Mouse (Mus musculus) cerebellum, adult 9-11 months (tissue): ENCODE results near the gene 6330409D20Rik.

Experiments used
- DNase-seq: peaks from one replicate; pipeline ENCODE4 v3.0.0; 2022

6330409D20Rik gene

GRCm38 (mm10) chr2:32752181-32752580 is 11.4 kb upstream of the 6330409D20Rik start:
- no peak for DNase-seq

DNA sequence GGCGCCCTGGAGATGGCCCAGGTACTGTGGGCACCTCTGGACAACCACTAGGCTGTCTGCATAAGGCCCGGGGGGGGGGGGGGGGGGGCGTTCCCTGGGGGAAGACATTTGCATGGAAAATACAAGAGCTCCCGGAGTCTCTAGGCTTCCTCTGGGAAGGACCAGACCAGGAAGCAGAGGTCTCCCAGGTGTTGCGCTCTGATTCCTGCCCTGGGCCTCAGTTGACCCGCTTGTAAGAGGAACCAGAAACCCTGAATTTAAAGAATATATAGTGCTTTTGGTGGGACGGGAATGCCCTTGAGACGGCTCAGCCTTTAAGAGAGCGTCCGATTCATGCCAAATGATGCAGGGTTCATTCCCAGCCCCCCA is 10.8 kb upstream of the 6330409D20Rik start:
- no peak for DNase-seq

GRCm38 (mm10) chr2:32750887-32751664 is 10.3 kb upstream of the 6330409D20Rik start:
- no peak for DNase-seq

- no peak for DNase-seq
Observed at GRCm38 (mm10) chr2:32750199-32750598, 9.4 kb upstream of the 6330409D20Rik start.

DNA sequence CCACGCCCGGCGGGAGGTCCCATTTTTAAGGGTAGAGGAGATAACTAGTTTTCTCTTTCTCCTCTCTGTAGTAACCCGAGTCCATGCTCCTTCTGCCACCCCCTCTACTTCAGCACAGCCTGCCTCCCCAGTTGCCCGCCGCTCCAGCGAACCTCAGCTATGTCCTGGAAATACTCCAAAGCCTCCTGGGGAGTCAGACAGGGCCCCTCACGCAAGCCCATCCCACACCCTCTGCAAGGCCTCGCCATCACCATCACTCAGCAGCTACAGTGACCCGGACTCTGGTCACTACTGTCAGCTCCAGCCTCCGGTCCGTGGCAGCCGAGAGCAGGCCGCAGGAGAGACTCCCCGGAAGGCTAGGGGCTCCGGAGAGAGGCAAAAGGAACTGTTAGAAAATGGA is 8.3 kb upstream of the 6330409D20Rik start:
- DNase-seq: no peak

DNA sequence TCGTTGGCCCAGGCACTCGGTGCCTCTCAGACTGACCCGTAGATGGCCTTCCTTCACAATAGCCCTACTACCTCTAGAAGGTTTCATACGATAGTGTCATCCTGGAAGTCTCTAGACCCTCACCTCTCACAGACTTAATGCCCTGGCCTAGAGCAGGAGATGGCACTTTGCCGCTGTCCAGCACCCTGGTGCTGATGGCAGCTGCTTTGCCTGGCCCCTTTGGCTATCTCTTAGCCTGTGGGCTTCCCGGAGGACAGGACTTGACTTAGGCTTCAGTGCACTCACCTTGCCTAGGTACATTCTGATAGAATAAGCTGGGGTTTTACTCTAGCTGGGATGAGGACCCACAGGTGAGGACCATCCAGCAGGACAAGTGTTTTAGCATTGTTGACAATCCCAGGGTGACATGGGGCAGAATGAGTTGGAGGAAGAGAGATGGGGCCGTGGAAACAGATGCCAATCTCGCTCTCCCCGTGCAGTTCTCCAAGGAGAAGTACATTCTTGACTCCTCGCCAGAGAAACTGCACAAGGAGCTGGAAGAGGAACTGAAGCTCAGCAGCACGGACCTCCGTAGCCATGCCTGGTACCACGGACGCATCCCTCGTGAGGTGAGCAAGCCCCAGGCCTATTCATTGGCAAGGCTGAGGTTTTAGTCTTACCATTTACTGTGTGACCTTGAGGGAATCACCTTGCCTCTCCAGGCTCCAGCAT is 3.6 kb upstream of the 6330409D20Rik start:
- DNase-seq: peak; percentile 40

DNA sequence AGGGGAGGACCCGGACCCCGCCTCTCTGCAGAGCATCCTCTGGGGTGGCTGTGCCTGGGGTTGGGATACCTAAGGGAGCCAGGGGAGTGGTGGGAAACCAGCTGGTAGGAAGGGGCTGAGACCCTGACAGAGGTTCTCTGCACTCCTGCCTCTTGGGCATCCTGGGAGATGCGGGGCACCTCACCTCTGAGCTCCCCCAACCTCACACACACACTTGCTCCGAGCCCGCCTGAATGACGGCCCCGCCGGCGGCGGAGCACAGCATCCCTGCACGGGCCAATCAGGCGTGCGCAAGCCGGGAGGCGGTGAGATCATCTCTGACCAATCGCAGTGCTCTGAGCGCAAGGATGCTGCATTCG is 1.3 kb upstream of the 6330409D20Rik start:
- peak; percentile 93 for DNase-seq

DNA sequence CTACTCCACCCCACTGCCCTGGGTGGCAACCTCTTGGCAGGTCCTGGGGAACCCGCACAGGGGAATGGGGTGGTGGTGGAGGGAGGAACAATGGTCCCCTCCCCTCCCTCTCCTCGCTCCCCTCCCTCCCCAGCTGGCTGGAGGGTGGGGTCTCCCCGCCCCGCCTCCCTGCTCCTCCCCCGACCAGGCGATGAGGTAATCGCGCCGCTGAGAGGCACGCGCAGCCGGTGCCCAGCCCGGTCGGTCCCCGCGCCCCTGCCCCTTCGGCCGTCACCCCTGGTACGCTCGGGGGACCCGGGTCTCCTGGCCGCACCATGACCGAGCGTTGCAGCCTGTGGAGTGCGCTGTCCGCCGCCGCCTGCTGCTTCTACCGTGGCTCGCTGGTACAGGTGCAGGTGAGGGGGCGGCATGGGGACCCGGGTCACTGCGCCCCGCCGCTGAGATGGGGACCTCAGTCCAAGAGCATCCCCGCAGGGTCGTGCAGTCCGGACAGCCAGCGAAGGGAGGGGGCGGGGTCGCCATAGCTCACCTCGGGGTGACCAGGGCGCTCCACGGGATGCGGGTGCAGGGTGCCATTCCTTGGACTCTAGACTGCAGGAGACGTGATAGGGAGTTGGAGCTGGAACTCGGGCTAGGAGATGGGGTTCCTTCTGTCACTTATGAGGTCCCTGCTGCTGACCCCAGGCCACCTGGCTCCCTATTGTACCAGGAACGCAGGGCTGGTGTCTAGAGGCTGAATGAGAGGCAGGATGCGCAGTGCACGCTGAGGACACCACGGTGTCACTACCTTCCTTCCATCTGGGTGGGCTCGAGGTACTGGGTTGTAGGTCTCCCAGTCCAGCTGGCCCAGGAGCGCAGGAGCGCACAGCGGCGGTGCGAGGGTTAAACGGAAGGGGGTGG is 707 bp upstream of the 6330409D20Rik start:
- DNase-seq: peak; percentile 83

DNA sequence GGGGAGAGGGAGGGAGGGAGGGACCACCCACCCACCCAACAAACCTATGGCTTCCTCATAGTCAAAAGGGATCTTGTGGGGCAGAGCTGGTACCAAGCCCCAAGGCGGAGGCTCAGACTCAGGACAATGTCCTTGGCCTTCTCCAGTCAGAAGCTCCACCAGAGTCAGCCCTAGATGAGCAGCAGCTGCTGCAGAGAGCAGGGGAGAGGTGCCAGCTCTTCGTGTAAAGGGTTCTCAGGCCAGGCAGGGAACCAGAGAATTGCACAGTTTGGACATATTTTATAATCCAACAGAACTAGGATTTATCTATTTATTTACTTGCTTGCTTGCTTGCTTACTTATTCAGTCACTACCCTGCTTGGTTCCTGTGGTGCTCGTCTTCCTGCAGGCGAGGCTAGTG is 1.5 kb downstream of the 6330409D20Rik start:
- DNase-seq: no peak

DNA sequence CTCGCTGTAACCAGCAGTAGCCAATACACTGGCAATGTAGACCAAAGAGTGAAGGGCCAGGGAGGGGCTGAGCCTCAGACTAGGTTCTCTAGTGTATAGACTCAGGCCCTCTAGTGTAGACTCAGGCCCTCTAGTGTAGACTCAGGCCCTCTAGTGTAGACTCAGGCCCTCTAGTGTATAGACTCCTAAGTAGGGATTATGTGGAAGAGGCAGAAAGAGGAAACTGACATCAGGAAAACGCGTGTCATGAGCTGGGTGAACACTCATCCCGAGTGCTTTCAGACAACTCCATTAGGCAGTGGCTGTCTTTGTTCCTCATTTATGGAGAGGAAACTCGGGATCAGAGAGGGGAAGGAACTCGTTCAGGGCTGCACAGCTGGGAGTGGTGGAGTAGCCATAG is 3.8 kb downstream of the 6330409D20Rik start:
- no peak for DNase-seq

DNA sequence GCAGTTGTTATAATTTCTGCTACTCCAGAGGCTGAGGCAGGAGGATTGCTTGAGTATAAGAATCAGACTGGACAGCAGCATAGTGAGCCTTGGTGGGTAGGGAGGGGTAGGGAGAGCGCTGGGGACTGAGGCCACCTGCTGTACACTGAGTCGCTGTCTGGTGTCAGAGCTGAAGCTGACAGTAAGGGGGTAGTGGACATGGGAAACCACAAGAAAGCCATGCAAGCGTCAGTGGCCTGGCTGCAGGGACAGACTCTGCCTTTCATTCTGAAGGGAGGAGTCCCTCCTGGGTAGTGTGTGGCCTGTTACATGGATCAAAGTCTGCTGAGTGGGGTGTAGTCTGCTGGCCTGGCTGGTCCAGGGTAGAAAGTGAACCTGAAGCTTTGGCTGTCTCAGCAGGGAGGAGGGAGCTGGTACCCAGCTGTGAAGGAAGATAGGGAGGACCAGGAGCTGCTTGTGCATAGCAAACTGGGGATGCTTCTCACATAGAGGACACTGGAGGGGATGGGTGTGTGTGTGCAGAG is 4.4 kb downstream of the 6330409D20Rik start:
- no peak for DNase-seq

DNA sequence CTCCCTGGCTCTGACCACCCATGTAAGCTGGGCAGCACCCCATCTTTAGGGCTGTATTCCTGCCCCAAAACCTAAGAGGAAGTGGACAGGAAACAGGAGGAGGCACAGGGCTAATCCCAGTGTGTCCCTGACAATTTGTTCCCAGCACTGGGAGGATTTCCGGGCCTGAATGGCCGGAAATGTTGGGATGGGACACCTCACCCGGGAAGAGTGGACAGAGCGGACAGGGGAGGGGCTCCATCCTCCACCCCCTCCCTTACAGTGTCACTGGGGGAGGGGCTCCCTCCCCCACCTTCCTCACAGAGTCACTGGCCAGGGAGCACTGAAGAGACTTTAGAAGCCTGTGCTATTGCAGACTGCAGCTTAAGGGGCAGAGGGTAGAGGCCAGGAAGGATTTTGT is 5.9 kb downstream of the 6330409D20Rik start:
- no peak for DNase-seq

DNA sequence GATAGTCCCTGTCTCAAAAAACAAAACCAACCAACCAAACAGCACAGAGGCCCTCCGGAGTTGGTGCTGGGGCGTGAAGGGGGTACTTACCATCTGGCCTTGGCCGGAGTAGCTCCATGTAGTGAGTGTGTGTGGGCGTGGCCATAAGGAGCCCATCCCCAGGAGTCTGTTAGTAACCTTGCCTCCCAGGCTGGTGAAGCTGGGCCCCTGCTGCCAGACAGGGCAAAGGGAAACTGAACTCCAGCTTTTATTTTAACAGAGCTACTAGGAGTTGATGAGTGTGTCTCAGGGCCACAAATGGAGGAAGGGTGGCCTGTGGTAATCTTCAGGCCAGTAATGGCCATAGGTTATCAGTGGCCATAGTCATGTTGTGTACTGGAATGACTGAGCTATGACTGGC is 6.3 kb downstream of the 6330409D20Rik start:
- DNase-seq: no peak

- DNase-seq: no peak
Observed at GRCm38 (mm10) chr2:32732695-32733094, 8.1 kb downstream of the 6330409D20Rik start.

DNA sequence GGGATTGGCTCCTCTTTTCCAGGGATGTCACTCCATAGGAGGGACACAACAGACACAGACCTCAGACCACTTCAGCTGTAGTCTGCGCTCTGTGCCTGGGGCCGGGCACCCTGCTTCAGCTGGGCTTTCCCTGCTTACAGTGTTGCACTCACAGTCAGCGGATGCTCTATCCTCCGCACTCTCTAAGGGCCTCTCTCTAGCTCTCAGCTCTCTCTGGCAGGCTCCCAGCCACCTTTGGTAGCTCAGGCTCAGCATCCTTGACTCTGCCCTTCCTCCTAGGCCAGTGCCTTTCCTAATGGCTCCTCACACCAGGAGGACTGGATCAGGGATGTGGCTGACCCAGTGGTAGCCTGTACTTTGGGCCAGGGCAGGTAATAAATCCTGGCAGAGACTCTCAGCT is 8.9 kb downstream of the 6330409D20Rik start:
- no peak for DNase-seq

DNA sequence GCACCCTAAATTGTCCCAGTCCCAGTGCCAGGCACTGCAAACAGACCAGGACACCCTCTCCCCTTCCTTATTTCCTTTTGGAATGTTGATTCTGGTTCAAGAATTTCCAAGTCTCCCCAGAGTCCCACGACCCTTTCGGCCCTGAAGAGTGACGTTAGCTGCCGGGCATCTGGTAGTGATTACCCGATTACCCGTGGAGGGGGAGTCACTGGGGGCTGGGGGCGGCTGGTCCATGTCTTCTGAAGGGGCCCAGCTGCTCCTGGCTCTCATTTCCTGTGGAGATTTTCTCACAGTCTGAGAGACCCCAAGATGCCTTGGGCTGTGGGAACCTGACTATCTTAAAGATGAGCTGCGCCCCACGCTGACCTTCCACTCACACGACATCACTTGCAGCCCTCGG is 10.0 kb downstream of the 6330409D20Rik start:
- no peak for DNase-seq

DNA sequence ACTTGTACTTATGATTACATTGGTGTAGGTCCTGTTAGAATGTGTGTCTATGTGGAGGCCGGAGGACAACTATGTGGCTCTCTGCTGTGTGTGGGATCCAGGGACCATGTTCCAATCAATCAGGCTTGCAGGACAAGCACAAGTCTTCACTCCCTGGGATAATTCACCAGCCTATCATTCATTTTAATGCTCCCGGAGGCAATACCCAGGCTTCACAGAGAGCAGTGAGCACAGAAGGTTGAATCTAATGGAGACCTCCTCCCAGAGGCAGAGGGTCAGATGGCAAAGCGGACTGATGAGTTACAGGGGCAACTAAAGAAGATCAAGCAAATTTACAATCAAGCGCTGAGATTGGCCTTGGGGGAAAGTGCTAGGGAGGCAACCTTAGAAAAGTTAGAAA is 11.3 kb downstream of the 6330409D20Rik start:
- DNase-seq: no peak

GRCm38 (mm10) chr2:32728463-32728862 is 12.4 kb downstream of the 6330409D20Rik start:
- DNase-seq: no peak

DNA sequence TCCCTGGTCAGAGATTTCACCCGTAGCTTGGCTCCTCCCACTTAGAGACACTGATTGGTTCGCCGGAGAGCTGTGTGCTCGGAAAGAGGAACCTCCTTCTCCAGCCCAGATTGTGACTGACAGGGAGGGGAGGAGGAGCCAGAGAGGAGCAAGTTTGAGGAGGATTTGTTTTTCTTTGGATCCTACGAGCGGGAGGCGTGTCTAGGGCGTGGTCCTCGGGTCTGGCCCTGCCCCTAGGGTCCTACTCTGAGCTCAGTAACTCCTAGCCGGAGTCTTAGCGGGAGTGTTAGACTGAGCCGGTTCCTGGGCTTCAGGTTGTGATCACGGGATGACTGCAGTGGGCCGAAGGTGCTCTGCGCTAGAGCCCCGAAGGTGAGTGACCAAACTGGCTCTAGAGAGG is 13.4 kb downstream of the 6330409D20Rik start:
- peak; percentile 94 for DNase-seq

GRCm38 (mm10) chr2:32724832-32725790 is 15.7 kb downstream of the 6330409D20Rik start:
- no peak for DNase-seq

DNA sequence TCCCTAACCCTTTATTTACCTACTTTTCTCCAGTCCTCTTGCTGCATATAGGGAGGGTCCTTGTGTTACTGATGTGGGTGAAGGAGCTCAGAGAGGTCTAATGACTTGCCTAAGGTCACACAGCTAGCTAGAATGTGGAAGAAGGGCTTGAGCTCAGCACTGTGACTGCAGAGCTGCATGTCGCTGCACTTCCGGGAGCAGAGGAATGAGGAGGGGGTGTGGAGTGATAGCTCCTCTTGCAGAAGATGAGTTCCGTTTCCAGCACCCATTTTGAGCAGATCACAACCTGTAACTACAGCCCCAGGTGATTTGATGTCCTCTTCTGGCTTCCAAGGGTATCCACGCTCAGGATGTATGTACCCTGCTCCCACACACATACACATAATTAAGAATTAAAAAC is 16.7 kb downstream of the 6330409D20Rik start:
- DNase-seq: no peak

DNA sequence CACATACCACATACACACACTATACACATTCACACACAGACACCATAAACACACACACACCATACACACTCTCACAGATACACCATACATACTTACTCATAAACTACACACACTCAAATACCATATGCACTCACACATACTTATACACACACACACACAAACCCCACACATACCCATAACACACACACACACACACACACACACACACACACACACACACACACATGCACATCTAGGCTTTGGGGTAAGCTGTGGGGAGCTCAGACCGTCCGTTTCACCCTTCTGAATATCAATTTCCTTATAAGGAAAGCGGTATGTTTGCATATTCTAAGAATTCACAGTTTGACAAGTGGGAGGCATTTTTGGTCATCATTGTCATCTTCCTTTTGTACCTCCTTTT is 18.2 kb downstream of the 6330409D20Rik start:
- DNase-seq: no peak
